Mouse (Mus musculus) G1E (cell line): ENCODE results near the gene Gm26661.

Experiments
- CTCF ChIP-seq: IDR thresholded peaks from 2 replicates; pipeline ENCODE4 v1.5.1; 2012; ENCODE audit warnings: low read depth, low read length, inconsistent platforms, mixed read lengths
- GATA1 ChIP-seq: IDR thresholded peaks from 2 replicates; pipeline ENCODE4 v1.6.1; 2012; ENCODE audit warnings: borderline replicate concordance, low read length, inconsistent platforms, mixed read lengths
- POLR2AphosphoS5 ChIP-seq: IDR thresholded peaks from 2 replicates; pipeline ENCODE4 v1.6.1; 2012; ENCODE audit warnings: low read depth, low read length, inconsistent platforms; ENCODE audit not compliant: insufficient replicate concordance
- TAL1 ChIP-seq: conservative IDR thresholded peaks from 2 replicates; pipeline ENCODE4 v1.6.1; 2012; ENCODE audit warnings: low read depth, low read length, inconsistent platforms, mixed read lengths

GRCm38 (mm10) chr14:7765569-7766314 lies 25.6 kb upstream of the Gm26661 start:
- TF ChIP-seq CTCF (peak; percentile 72), GATA1 (no peak), TAL1 (no peak), POLR2AphosphoS5 (no peak)
